Mouse (Mus musculus) C2C12 (cell line): Measurements from ENCODE around the gene Agpat2.

ENCODE experiments used
- CEBPB ChIP-seq: IDR thresholded peaks from one replicate; pipeline ENCODE4 v1.6.1; 2011; ENCODE audit warnings: low read depth, mild to moderate bottlenecking, control low read depth, moderate library complexity
- CTCF ChIP-seq: IDR thresholded peaks from one replicate; pipeline ENCODE4 v1.5.1; 2011; ENCODE audit not compliant: control insufficient read depth, insufficient read depth, insufficient read length
- USF1 ChIP-seq: IDR thresholded peaks from one replicate; pipeline ENCODE4 v1.6.1; 2011; ENCODE audit warnings: low read depth, mild to moderate bottlenecking, control low read depth, moderate library complexity

DNA sequence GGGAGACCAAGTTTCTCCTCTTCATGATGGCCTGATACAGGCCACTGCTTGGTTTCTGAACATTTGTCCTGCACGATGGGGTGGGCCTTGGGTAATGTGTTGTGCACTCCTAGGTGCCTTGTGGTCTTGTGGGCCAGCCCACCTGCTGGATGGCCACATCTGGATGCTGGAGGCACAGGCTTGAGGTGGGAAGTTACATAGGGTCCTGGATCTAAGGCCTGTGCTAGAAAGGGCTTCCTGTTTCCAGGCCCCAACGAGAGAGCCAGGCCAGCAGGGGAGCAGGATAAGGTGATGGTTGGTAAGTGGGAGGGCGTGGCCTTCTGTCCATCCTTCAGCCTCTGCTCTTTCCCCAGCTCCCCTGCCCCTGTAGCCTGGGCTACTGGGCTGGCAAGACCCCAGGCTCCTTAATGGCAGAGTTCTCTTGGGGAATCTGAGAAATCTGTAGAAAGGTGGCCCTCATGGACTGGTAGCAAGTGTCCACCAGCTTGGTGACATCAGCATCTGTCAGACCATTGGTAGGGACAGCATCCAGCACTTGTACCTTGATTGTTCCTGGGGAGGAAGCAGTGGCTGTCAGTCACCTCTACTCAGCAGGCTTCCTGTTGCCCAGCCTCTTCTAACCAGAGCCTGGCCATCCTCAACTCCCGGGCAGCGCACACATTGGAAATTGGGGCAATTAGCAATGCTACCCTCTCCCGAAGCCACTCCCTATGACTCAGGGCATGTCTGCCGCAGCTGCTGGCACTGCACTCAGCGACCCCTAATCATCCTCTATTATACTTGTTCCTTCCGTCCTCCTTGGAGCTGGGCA is 10.8 kb downstream of the Agpat2 start:
- TF ChIP-seq CTCF, result no peak
- no peak for TF ChIP-seq USF1
- no peak for TF ChIP-seq CEBPB
